Mouse (Mus musculus): Measurements from ENCODE around the gene Adgrl4. TPM values are rescaled to one million over a fixed set of nuclear protein-coding genes. Genes with fewer than 3 reads are reported as not detected.

The Adgrl4 gene
- total RNA-seq, 4 experiments from 2014 or later, result 11.0 to 17.7 (median 15.8) TPM

DNA sequence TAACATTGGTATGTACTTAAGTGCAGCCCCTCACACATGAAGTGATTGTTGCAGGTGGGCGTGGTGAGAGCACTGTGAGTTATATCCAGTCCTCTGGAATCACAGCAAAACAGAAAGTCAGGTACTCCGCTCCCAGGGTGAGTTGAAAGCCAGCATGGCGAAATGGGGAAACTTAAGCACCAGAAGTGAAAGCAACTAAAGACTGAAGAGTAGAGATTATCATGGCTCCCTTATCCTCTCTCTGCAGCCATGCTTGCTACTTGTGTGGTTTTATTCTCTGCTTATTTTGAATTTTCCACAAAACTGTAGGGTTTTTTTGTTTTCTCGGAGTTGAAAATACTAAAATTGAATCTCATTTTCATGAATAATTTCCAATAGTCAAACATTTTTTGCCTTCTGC lies 51.2 kb downstream of the Adgrl4 start:
- no peak for DNase-seq (ENCODE audit: low spot score in 2 of 2)

GRCm38 (mm10) chr3:151505606-151506005 lies 67.9 kb downstream of the Adgrl4 start:
- DNase-seq (ENCODE audit: low spot score in 2 of 2), result no peak

DNA sequence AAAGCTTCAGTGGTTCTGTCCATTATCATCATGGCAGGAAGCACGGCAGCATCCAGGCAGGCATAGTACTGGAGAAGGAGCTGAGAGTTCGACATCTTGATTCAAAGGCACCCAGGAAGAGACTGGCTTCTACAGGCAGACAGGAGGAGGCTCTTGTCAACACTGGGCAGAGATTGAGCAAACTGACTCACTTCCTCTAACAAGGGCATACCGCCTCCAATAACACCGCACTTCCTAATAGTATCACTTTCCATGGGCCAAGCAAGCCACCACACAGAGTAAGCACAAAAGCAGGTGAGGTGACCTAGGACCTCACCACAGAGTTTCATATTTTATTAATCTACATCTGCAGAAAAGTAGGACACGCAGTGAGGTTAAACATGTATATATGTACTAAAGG lies 73.5 kb downstream of the Adgrl4 start:
- no peak for DNase-seq (ENCODE audit: low spot score in 2 of 2)

DNA sequence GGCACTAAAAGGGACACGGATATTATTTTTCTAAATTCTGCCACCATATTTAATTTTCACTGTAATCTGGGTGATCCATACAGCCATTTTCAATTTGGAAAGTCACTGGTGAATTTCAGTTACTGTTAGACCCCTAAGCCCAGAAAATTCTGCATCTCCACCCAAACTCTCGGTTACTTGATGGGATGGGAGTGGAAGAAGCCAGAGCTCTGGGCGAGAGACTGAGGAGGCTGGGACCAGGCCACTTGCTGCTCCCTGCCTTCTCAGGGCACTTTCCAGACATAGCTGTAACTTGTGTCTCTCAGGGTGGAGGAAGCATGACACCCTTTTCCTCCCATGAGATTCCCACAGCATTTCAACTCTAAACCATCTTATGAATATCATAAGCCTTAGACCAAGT lies 109.5 kb downstream of the Adgrl4 start:
- DNase-seq (ENCODE audit: low spot score in 2 of 2), result no peak

DNA sequence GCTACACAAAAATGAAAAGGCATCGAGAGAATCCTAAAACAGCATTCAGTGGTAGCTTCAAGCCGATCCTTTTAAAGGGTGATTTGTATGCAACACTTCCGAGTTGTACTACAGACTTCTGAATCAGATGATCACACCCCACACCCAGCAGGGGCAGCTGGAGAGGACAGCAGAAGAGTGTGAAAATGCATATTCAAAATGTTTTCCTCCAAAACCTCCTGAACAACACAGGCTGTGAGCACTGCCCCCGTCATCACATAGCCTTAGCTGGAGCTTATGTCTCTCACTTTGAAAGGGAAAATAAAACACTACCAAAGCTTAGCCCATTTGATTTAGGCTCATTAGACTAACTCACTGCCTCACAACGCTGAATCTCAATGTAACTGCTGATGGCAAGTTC lies 113.3 kb downstream of the Adgrl4 start:
- DNase-seq (ENCODE audit: low spot score in 2 of 2), result no peak

- no peak for DNase-seq (ENCODE audit: low spot score in 2 of 2)
These were observed 118.9 kb downstream of the Adgrl4 start for GRCm38 (mm10) chr3:151556635-151557034.

DNA sequence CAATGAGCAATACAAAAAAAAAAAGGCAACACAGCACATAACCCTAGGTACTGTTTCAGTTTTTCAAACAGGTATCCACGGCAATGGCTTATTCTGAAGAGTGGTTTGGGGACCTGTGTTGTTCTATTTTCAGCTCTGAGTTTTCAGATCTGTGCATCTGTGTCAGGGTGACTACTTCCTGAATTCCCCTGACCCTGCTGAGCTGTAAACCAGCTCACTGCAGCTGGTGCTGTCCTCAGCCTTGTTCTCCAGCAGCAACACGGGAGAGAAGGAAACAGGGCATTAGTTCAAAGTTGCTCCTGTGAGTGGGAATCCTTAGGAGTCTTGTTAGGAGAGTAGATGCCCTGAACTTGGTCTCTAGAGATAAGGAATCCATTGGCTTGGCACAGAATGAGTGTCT lies 119.4 kb downstream of the Adgrl4 start:
- DNase-seq (ENCODE audit: low spot score in 2 of 2), result no peak

DNA sequence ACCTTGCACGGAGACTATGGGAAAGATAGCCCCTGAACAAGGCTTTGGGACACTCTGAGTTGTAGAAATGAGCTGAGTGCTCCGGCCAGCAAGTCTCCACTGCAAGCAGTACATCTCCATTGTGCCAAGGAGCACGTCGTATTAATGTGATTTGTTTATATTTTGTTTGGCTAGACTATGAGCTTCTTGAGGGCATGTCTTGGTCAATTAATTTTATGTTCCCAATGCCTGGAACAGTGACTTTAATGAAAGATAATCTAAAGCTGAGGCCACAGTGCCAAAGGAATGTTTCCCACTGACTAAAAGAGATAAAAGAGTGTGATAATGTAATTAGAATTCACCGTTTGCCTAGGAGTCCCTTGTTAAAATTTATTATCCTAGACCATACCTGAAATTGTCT lies 119.9 kb downstream of the Adgrl4 start:
- no peak for DNase-seq (ENCODE audit: low spot score in 2 of 2)

DNA sequence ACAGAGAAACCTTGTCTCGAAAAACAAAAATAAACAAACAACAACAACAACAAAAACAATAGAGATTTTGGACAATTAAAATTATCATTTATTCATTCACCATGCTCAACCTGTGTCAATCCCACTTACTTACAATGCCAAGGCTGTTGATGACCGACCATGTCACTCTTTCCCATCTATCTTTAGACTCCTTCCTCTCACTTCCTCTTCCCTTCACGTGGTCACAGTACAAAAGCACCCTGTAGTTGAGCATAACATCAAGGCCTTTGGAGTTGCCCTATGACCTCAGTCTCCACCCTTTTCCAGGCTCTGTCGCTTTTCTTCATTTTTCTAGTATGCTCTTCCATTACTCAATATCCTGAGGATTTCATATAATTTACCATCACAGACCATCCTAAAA lies 120.7 kb downstream of the Adgrl4 start:
- no peak for DNase-seq (ENCODE audit: low spot score in 2 of 2)

GRCm38 (mm10) chr3:151565664-151566621 lies 128.3 kb downstream of the Adgrl4 start:
- no peak for DNase-seq (ENCODE audit: low spot score in 2 of 2)

DNA sequence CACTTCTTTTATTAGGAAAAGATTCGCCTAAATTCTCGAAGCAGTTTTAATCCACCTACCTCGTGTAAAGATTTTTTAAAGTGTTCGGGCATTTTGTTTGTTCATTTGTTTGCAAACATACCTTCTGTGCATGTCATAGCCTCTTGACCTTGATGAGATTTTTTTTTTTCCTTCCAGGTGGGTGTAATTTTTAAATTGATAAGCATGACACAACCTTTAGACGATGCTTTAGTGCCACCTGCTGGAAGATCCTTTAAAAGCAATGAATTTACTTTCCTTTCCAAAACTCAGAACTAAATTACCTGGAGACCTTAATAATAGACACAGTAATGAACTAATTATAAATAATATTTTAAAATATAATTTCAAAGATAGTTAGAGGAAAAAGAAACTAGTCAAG lies 128.9 kb downstream of the Adgrl4 start:
- DNase-seq (ENCODE audit: low spot score in 2 of 2), result no peak

DNA sequence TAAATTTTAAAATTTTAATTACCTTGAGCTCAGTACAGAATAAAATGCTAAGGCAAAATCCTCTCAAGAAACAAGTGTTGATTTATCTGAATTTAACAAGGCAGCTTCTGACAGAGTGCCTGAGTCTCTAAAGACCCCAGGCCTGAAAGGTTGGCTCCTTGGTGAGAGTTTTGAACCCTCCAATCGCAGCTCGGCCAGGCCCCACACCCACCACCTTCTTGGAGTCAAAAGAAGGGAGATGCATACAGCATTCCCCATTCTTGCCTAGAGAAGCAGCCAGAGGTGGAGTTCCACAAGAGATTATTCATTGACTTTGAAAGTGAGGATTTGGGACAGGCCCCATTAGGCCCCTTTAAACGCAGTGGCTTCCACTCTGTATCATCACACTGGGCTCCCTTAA lies 129.9 kb downstream of the Adgrl4 start:
- DNase-seq (ENCODE audit: low spot score in 2 of 2), result no peak

DNA sequence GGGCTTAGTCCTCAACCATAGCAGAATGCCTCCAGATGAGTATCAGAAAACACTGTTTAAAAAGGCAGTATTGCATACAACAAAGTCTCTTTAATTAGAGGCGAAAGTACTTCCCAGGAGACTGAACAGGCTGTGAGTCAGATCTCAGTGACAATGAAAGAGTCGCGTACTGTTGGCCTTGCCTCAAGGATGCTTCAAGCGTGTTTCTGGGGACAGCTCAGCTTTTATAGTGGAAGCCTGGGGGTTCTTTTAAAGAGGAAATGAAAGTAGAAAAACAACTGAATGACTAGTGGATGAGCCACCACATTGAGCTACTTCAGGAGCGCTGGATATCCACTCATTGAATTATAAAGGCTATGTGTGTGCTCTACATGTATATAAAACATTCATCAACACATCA lies 134.4 kb downstream of the Adgrl4 start:
- DNase-seq (ENCODE audit: low spot score in 2 of 2), result no peak

DNA sequence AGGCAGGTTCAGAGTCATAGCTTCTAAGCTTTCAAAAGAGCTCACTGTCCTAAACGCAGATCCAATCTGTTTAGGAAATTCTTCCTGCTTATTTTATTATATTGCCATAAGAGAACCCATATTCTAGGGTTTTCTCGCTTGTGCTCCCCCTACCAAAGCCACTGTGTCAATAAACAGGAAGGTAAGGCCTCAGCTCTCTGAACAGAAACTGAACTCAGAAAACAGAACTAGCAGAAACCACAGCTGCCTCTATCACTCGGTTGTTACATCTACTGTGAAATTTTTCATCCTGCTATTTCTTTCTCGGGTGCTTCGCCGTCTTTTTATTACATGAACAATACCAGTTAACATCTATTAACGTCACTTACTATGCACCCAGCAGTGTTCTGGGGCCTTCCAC lies 137.6 kb downstream of the Adgrl4 start:
- DNase-seq (ENCODE audit: low spot score in 2 of 2), result no peak

DNA sequence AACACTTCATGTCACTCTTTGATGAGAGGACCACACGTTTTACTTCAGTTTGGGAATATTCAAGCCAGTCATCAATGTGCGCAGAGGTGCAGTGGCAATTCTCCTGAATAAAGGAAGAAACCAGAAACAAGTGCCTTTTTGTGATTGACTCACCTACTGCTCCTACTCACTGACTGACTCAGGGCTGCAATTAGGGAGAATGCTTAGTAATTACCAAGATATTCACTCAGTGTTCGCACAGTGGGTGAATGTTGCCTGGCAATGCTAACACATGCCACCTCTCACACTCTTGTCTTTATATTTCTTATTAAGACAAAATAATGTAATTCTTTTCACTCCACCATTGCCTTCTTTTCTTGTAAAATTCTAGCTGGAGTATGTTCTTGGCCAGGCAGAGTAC lies 138.5 kb downstream of the Adgrl4 start:
- no peak for DNase-seq (ENCODE audit: low spot score in 2 of 2)

GRCm38 (mm10) chr3:151591904-151592303 lies 154.2 kb downstream of the Adgrl4 start:
- DNase-seq (ENCODE audit: low spot score in 2 of 2), result no peak
